Mouse (Mus musculus): ENCODE results near the gene Ntng1.

DNA sequence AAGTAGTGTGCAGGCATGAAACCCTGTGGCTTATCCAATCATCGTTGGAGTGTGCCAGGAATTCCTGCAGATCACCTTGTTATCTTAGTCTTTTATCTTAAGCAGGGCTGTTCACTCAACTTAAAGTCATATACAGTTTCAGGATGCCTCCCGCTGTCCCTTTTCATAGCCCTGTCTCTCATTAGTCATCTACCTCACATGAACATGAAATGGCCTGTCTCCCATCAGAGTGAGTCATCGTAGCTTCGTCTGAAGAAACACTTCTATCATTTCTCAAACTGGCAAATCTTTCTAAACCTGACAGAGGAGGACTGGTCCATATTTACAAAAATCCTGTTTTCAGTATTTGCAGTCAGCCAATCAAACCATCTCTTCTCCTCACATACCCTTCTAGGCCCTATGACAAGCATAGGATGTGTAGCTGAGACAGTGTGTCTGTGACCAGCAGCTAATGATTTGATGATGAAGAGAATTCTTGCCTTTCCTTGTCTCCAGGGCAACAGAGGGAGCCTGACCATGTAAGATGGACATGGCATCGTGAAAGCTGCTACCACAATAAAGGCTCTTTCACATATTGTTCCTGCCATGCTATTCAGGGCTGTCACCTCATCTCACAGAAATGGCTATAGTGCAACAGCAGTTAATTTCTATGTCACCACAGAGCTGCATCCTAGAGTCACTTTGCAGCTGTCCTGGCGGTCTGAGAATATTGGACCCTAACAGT lies 336.4 kb downstream of the Ntng1 start:
- TF ChIP-seq POLR2A (IDR thresholded peaks at IDR 0.05; ENCODE audit: insufficient read depth, low read length) (no peak), CTCF (IDR thresholded peaks at IDR 0.05; ENCODE audit: low read depth, low read length) (no peak), EP300 (IDR thresholded peaks at IDR 0.05; ENCODE audit: insufficient read depth, low read depth, low read length) (no peak)
